Mouse (Mus musculus) midbrain, postnatal 0 days (tissue): ENCODE measurements around the gene Zswim5. TPM values are rescaled to one million over a fixed set of nuclear protein-coding genes. Genes with fewer than 3 reads are reported as not detected.

Experiments
- ATAC-seq: fragments of 200-750 bp; cut with Nextera tagmentation; 2 replicates; pipeline ENCODE4 v1.8.0; 2017; ENCODE audit warnings: moderate number of reproducible peaks, mild to moderate bottlenecking, moderate TSS enrichment, moderate library complexity; ENCODE audit not compliant: low FRiP score
- DNase-seq: peaks from one replicate; pipeline ENCODE4 v3.0.0-alpha.2; 2015; ENCODE audit warnings: low spot score
- H3K27ac ChIP-seq: fragments of 300-500 bp; sonication (generic); 2 replicates; pipeline ENCODE4 v1.5.1; 2014; ENCODE audit warnings: low read depth, mild to moderate bottlenecking, low read length, mixed read lengths
- H3K27me3 ChIP-seq: fragments of 300-500 bp; sonication (generic); 2 replicates; pipeline ENCODE4 v1.6.1; 2014; ENCODE audit warnings: low read length, control low read depth, mixed read lengths; ENCODE audit not compliant: insufficient read depth
- H3K36me3 ChIP-seq: fragments of 300-500 bp; sonication (generic); 2 replicates; pipeline ENCODE4 v1.6.1; 2014; ENCODE audit warnings: low read length, control low read depth, mixed read lengths; ENCODE audit not compliant: insufficient read depth
- H3K4me1 ChIP-seq: fragments of 300-500 bp; sonication (generic); 2 replicates; pipeline ENCODE4 v1.6.1; 2014; ENCODE audit warnings: mild to moderate bottlenecking, control low read depth, antibody characterized with exemption, low read length, mixed read lengths; ENCODE audit not compliant: insufficient read depth
- H3K4me2 ChIP-seq: fragments of 300-500 bp; sonication (generic); 2 replicates; pipeline ENCODE4 v1.6.1; 2014; ENCODE audit warnings: low read depth, mild to moderate bottlenecking, low read length, mixed read lengths; ENCODE audit not compliant: poor library complexity, severe bottlenecking
- H3K4me3 ChIP-seq: fragments of 300-500 bp; sonication (generic); 2 replicates; pipeline ENCODE4 v1.5.1; 2014; ENCODE audit warnings: low read depth, mild to moderate bottlenecking, low read length, moderate library complexity
- H3K9ac ChIP-seq: fragments of 300-500 bp; sonication (generic); replicated peaks from 2 replicates; pipeline ENCODE4 v1.6.1; 2014; ENCODE audit warnings: mild to moderate bottlenecking, low read length, moderate library complexity, mixed read lengths; ENCODE audit not compliant: poor library complexity, severe bottlenecking
- H3K9me3 ChIP-seq: fragments of 300-500 bp; sonication (generic); 2 replicates; pipeline ENCODE4 v1.6.1; 2016; ENCODE audit warnings: low read length, control low read depth
- CTCF ChIP-seq: IDR thresholded peaks from 2 replicates; pipeline ENCODE4 v1.5.1; 2016; ENCODE audit warnings: antibody characterized with exemption, mild to moderate bottlenecking
- WGBS: fragments of 180-500 bp; shearing (Covaris S2); extraction: QIAGEN DNeasy Blood & Tissue Kit; methylation state at CpG from one replicate; pipeline ENCODE4 v1.1.7; 2014; 5-methylcytosine and 5-hydroxymethylcytosine counted together
- polyA plus RNA-seq: library from polyadenylated mRNA; unstranded; fragments of >200 nt; fragmentation: Nextera tagmentation; extraction: Ambion mirVana; gene quantifications from 2 replicates; pipeline ENCODE4 v1.2.1, GENCODE M21; 2015
- total RNA-seq: library from RNA; depleted of rRNA; stranded (reverse); fragments of >200 nt; gene quantifications from 2 replicates; pipeline ENCODE4 v1.2.3, GENCODE M21; 2014

Gene Zswim5
- total and polyA plus RNA-seq, 2 experiments from 2014 or later: 2.4 to 23.0 TPM

DNA sequence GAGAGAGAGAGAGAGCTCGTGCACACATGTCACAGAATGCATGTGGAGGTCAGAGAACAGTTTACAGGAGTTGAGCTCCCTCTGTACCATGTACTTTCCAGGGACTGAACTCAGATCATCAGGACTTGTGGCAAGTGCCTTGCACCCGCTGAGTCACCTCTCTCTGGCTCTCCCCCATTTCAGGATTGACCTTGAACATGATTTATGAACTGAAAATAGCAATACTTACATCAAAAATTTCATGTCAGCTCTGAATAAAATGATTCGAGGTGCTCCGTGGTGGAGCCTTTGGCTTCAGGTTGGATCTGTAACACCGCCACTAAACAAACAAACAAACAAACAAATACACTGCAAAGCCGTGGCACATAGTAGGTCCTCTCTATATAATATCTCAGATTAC, 36.3 kb upstream of the Zswim5 start:
- Histone ChIP-seq H3K36me3 (no peaks in the 10 kb centered on the region), H3K27me3 (no peaks in the 10 kb centered on the region), H3K27ac (no peak overlapping the region), H3K9me3 (no peaks in the 10 kb centered on the region), H3K4me1 (no peaks in the 10 kb centered on the region), H3K9ac (no peak overlapping the region), H3K4me2 (no peak overlapping the region), H3K4me3 (no peak overlapping the region)
- no peak for TF ChIP-seq CTCF
- WGBS: 87% methylated on average over 6 of the region's 6 CpGs
- ATAC-seq (no peak), DNase-seq (no peak)

DNA sequence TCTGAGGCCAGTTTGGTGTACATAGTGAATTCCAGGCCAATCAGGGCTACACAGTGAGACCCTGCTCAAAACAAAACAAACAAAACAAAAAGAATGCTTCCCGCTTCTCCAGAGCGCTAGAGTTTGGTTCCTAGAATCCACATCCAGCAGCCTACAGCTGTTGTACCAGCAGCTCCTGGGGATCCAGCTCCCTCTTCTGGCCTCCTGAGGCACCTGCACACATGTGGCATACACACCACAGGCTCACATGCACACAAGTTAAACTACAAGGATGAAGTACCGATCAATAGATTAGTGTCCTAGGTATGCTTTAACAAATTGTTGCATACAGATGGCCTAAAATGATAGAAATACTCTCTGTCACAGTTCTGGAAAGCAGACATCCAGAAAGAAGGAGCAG, 32.9 kb upstream of the Zswim5 start:
- H3K4me2 ChIP-seq: no peak overlapping the region
- H3K9me3 ChIP-seq: no peaks in the 10 kb centered on the region
- no peak overlapping the region for H3K9ac ChIP-seq
- no peak for TF ChIP-seq CTCF
- H3K27ac ChIP-seq: no peak overlapping the region
- DNase-seq: no peak
- no peak for ATAC-seq
- 98% methylated on average over 3 of the region's 3 CpGs for whole genome bisulfite sequencing
- no peaks in the 10 kb centered on the region for H3K4me1 ChIP-seq
- no peaks in the 10 kb centered on the region for H3K27me3 ChIP-seq
- no peaks in the 10 kb centered on the region for H3K36me3 ChIP-seq
- no peak overlapping the region for H3K4me3 ChIP-seq

DNA sequence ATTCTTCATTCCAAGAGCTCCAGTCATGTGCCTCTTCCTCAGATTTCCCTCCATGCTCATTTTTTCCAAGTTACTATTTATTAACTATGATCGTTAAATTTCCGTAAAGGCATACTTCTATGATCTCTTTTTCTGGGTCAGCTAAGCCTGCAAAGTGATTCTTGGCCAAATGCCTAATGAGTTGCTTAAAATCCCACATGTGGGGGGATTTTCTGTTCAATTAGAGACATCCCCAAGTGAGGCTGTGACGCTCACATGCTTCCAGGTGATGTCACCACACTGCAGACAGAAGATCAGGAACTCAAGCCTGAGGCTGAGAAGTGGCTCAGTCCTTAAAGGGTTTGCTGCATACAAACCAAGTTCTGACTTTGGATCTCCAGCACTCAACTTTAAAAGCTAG, 27.3 kb upstream of the Zswim5 start:
- ATAC-seq: no peak
- DNase-seq: peak; percentile 54
- TF ChIP-seq CTCF: no peak

DNA sequence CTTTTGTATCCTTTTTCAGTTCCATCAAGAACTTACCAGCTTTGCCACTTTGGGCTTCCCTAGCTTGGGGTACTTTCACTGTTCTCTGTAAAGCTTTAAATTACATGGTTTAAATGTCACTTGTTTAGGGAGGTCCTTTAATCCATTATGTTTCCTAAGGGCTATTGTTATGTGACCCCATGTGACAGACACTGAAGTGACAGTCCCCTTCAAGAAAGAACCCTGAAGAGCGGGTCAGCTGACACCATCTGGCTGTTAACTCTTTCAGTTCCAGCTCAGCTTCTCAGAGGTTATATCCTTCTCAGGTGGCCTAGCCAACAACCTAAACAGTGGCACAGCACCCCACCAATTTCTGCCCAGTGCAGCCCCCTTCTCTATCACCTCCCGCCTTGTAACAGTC, 22.9 kb upstream of the Zswim5 start:
- Histone ChIP-seq H3K9ac (no peak overlapping the region), H3K27me3 (no peaks in the 10 kb centered on the region), H3K4me1 (no peaks in the 10 kb centered on the region), H3K36me3 (no peaks in the 10 kb centered on the region), H3K4me3 (no peak overlapping the region), H3K9me3 (no peaks in the 10 kb centered on the region), H3K4me2 (no peak overlapping the region), H3K27ac (no peak overlapping the region)
- DNase-seq (no peak), ATAC-seq (no peak)
- no peak for TF ChIP-seq CTCF
- 28% methylated on average over 2 of the region's 2 CpGs for WGBS

More for the DNA sequence above, 27.3 kb upstream of the Zswim5 start:
- Histone ChIP-seq H3K27ac (no peak overlapping the region), H3K9ac (no peak overlapping the region), H3K4me3 (no peak overlapping the region), H3K4me2 (no peak overlapping the region), H3K36me3 (no peaks in the 10 kb centered on the region), H3K4me1 (no peaks in the 10 kb centered on the region), H3K9me3 (no peaks in the 10 kb centered on the region), H3K27me3 (no peaks in the 10 kb centered on the region)
- 65% methylated on average over 3 of the region's 3 CpGs for WGBS

DNA sequence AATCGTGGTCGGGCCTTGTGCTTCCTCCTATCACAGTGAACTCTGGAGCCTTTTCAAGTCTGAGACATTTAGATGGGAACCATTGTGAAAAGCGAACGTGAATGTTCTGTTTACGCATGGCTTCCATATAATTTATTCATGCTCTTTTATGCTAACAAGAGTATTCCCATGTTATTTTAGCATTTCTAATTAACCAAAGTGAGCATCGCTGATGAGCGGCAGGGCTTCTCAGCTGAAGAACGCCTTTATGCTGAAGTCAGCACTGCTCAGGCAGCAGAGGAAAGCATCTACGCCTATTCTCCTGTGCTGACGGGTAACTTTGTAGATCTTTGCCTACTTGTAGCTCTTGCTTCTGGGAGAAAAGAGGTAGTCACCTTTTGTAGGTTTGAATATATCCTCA, 20.0 kb upstream of the Zswim5 start:
- H3K4me3 ChIP-seq: no peak overlapping the region
- WGBS: 57% methylated on average over 10 of the region's 10 CpGs
- ATAC-seq: no peak
- no peaks in the 10 kb centered on the region for H3K36me3 ChIP-seq
- H3K4me2 ChIP-seq: no peak overlapping the region
- H3K4me1 ChIP-seq: no peaks in the 10 kb centered on the region
- no peaks in the 10 kb centered on the region for H3K9me3 ChIP-seq
- no peaks in the 10 kb centered on the region for H3K27me3 ChIP-seq
- no peak overlapping the region for H3K9ac ChIP-seq
- TF ChIP-seq CTCF: no peak
- peak; percentile 2 for DNase-seq
- no peak overlapping the region for H3K27ac ChIP-seq

DNA sequence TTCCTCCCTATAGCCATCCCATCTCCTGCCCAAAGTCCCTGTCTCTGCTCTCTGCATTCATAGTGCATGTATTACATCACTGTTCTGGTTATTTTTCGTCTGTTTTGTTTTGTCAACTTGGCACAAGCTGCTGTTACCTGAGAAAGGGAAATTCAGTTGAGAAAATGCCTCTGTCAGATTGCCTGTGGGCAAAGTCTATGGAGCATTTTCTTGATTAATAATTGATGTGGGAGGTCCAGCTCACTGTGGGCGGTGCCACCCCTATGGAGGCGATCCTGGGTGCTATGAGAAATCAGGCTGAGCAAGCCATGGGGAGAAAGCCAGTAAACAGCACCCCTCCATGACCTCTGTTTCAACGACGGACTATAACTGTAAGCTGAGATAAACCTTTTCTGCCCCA, 17.5 kb upstream of the Zswim5 start:
- 70% methylated on average over 5 of the region's 5 CpGs for WGBS
- no peaks in the 10 kb centered on the region for H3K4me1 ChIP-seq
- H3K27ac ChIP-seq: no peak overlapping the region
- H3K9ac ChIP-seq: no peak overlapping the region
- ATAC-seq (no peak), DNase-seq (no peak)
- no peaks in the 10 kb centered on the region for H3K9me3 ChIP-seq
- H3K27me3 ChIP-seq: no peaks in the 10 kb centered on the region
- no peaks in the 10 kb centered on the region for H3K36me3 ChIP-seq
- H3K4me3 ChIP-seq: no peak overlapping the region
- no peak overlapping the region for H3K4me2 ChIP-seq
- TF ChIP-seq CTCF: no peak
